Mouse (Mus musculus) myocyte (in vitro differentiated cells): ENCODE results near the gene Ganc.

ENCODE experiments used
- CEBPB ChIP-seq: IDR thresholded peaks from 2 replicates; pipeline ENCODE4 v1.6.1; 2011; ENCODE audit warnings: mild to moderate bottlenecking, moderate library complexity; ENCODE audit not compliant: poor library complexity, insufficient read depth, severe bottlenecking
- E2F4 ChIP-seq: IDR thresholded peaks from one replicate; pipeline ENCODE4 v1.6.1; 2011; ENCODE audit warnings: mild to moderate bottlenecking, control low read depth, moderate library complexity; ENCODE audit not compliant: insufficient read depth
- POLR2A ChIP-seq: IDR thresholded peaks from one replicate; pipeline ENCODE4 v1.6.1; 2011; ENCODE audit warnings: low read depth, mild to moderate bottlenecking, control low read depth, moderate library complexity; ENCODE audit not compliant: insufficient read length
- REST ChIP-seq: IDR thresholded peaks from one replicate; pipeline ENCODE4 v1.6.1; 2011; ENCODE audit warnings: mild to moderate bottlenecking, control low read depth, moderate library complexity; ENCODE audit not compliant: insufficient read depth, insufficient read length
- SRF ChIP-seq: IDR thresholded peaks from one replicate; pipeline ENCODE4 v1.6.1; 2011; ENCODE audit warnings: low read depth; ENCODE audit not compliant: control insufficient read depth, insufficient read length
- TCF12 ChIP-seq: IDR thresholded peaks from one replicate; pipeline ENCODE4 v1.6.1; 2011; ENCODE audit warnings: mild to moderate bottlenecking, control low read depth; ENCODE audit not compliant: poor library complexity, insufficient read depth, severe bottlenecking
- USF1 ChIP-seq: IDR thresholded peaks from one replicate; pipeline ENCODE4 v1.6.1; 2011; ENCODE audit warnings: low read depth, mild to moderate bottlenecking, control low read depth, moderate library complexity

DNA sequence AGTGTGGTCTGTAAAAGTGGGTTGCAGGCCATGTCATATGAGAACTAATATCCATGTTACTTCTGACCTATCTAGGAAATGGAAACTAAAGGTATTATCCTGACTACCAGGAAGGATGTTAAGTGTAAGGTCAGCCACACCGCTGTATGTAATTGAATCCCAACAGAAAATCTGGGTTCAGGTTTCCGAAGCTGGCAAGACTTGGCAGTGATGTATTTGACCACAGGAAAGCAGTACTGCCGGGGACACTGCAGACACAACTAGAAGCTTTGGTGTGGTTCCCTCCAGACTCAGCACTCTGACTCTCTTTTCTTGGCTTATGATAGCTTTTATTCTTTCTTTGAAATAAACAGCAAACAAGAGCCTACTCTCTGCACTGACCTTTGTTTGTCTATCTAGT, 37.2 kb upstream of the Ganc start:
- no peak for TF ChIP-seq POLR2A
- no peak for TF ChIP-seq E2F4
- no peak for TF ChIP-seq USF1
- TF ChIP-seq CEBPB = no peak
- no peak for TF ChIP-seq TCF12
- no peak for TF ChIP-seq REST
- TF ChIP-seq SRF = no peak
